Mouse (Mus musculus) MEL (cell line): Measurements from ENCODE around the gene Tsku. TPM values are rescaled to one million over a fixed set of nuclear protein-coding genes. Genes with fewer than 3 reads are reported as not detected.

Source experiments
- DNase-seq: peaks from one replicate; pipeline ENCODE4 v3.0.0; 2011; ENCODE audit warnings: low read depth, low spot score
- H3K27ac ChIP-seq: 2 replicates; pipeline ENCODE4 v1.5.1; 2012; ENCODE audit warnings: low read depth, mild to moderate bottlenecking, control low read depth, low read length, moderate library complexity; ENCODE audit not compliant: control insufficient read depth
- H3K27me3 ChIP-seq, 2 experiments: fragments of 150-350 bp in 1 of 2; sonication (generic) in 1 of 2; 2 replicates each; pipeline ENCODE4 v1.6.1; 2012; ENCODE audit warnings: low read length in 2 of 2, mild to moderate bottlenecking in 2 of 2, improper control_type of control experiment in 1 of 2, moderate library complexity in 1 of 2; ENCODE audit not compliant: insufficient read depth in 2 of 2, control insufficient read depth in 1 of 2
- H3K36me3 ChIP-seq, 2 experiments: 2 replicates each; pipeline ENCODE4 v1.6.1; 2012 to 2014; ENCODE audit warnings: low read length in 2 of 2, improper control_type of control experiment in 1 of 2, inconsistent platforms in 1 of 2, mild to moderate bottlenecking in 1 of 2; ENCODE audit not compliant: insufficient read depth in 2 of 2, control insufficient read depth in 1 of 2
- H3K4me1 ChIP-seq, 2 experiments: fragments of 150-350 bp in 1 of 2; sonication (generic) in 1 of 2; 2 replicates each; pipeline ENCODE4 v1.6.1; 2012; ENCODE audit warnings: low read length in 2 of 2, improper control_type of control experiment in 1 of 2, mild to moderate bottlenecking in 1 of 2; ENCODE audit not compliant: insufficient read depth in 2 of 2, control insufficient read depth in 1 of 2
- H3K4me3 ChIP-seq, 2 experiments: fragments of 150-350 bp in 1 of 2; sonication (generic) in 1 of 2; 2 replicates each; pipeline ENCODE4 v1.5.1; 2012; ENCODE audit warnings: low read depth in 2 of 2, low read length in 2 of 2, mild to moderate bottlenecking in 2 of 2, moderate library complexity in 2 of 2, control low read depth in 1 of 2, improper control_type of control experiment in 1 of 2; ENCODE audit not compliant: control insufficient read depth in 1 of 2, insufficient read depth in 1 of 2
- H3K79me2 ChIP-seq: 2 replicates; pipeline ENCODE4 v1.6.1; 2012; ENCODE audit warnings: mild to moderate bottlenecking, low read length, moderate library complexity; ENCODE audit not compliant: control insufficient read depth, poor library complexity, insufficient read depth
- H3K9ac ChIP-seq: 2 replicates; pipeline ENCODE4 v1.6.1; 2012; ENCODE audit warnings: low read depth, mild to moderate bottlenecking, control low read depth, low read length, moderate library complexity; ENCODE audit not compliant: control insufficient read depth, poor library complexity, severe bottlenecking
- H3K9me3 ChIP-seq: fragments of 150-350 bp; sonication (generic); replicated peaks from 2 replicates; pipeline ENCODE4 v1.6.1; 2012; ENCODE audit warnings: mild to moderate bottlenecking, low read length, improper control_type of control experiment, moderate library complexity; ENCODE audit not compliant: insufficient read depth
- BHLHE40 ChIP-seq: IDR thresholded peaks from 2 replicates; pipeline ENCODE4 v1.6.1; 2012; ENCODE audit warnings: low read depth, mild to moderate bottlenecking, inconsistent platforms, low read length, improper control_type of control experiment, borderline replicate concordance
- CHD1 ChIP-seq: IDR thresholded peaks from 2 replicates; pipeline ENCODE4 v1.6.1; 2012; ENCODE audit warnings: low read depth, mild to moderate bottlenecking, inconsistent platforms, low read length, improper control_type of control experiment
- CTCF ChIP-seq, 3 experiments: IDR thresholded peaks in 2 of 3; conservative IDR thresholded peaks in 1 of 3; 2 replicates each; pipeline ENCODE4 v1.5.1; 2011 to 2012; ENCODE audit warnings: low read length in 3 of 3, low read depth in 2 of 3, mild to moderate bottlenecking in 2 of 3, improper control_type of control experiment in 1 of 3, inconsistent platforms in 1 of 3, mixed read lengths in 1 of 3, moderate library complexity in 1 of 3; ENCODE audit not compliant: control insufficient read depth in 1 of 3, insufficient read depth in 1 of 3, poor library complexity in 1 of 3, severe bottlenecking in 1 of 3
- GATA1 ChIP-seq: IDR thresholded peaks from 2 replicates; pipeline ENCODE4 v1.6.1; 2011; ENCODE audit warnings: low read depth, low read length, improper control_type of control experiment
- HCFC1 ChIP-seq: IDR thresholded peaks from 2 replicates; pipeline ENCODE4 v1.6.1; 2012; ENCODE audit warnings: low read depth, mild to moderate bottlenecking, inconsistent platforms, low read length, improper control_type of control experiment, moderate library complexity
- MAX ChIP-seq: IDR thresholded peaks from 2 replicates; pipeline ENCODE4 v1.6.1; 2011; ENCODE audit warnings: low read length, improper control_type of control experiment
- MAZ ChIP-seq: IDR thresholded peaks from 2 replicates; pipeline ENCODE4 v1.6.1; 2012; ENCODE audit warnings: low read depth, mild to moderate bottlenecking, inconsistent platforms, low read length, improper control_type of control experiment
- MEF2A ChIP-seq: IDR thresholded peaks from 2 replicates; pipeline ENCODE4 v1.6.1; 2014; ENCODE audit warnings: low read depth, mild to moderate bottlenecking, inconsistent platforms, low read length, improper control_type of control experiment; ENCODE audit not compliant: poor library complexity, insufficient replicate concordance, severe bottlenecking; ENCODE audit errors: extremely low read depth
- MYB ChIP-seq: IDR thresholded peaks from 2 replicates; pipeline ENCODE4 v1.6.1; 2011; ENCODE audit warnings: mild to moderate bottlenecking, low read depth, low read length, improper control_type of control experiment
- MYC ChIP-seq: IDR thresholded peaks from 2 replicates; pipeline ENCODE4 v1.6.1; 2011; ENCODE audit warnings: low read depth, mild to moderate bottlenecking, low read length, improper control_type of control experiment, moderate library complexity
- NELFE ChIP-seq: IDR thresholded peaks from 2 replicates; pipeline ENCODE4 v1.6.1; 2011; ENCODE audit warnings: low read depth, low read length, improper control_type of control experiment
- NRF1 ChIP-seq: IDR thresholded peaks from 2 replicates; pipeline ENCODE4 v1.6.1; 2014; ENCODE audit warnings: low read depth, mild to moderate bottlenecking, inconsistent platforms, low read length, improper control_type of control experiment, moderate library complexity; ENCODE audit not compliant: poor library complexity, insufficient read depth, severe bottlenecking
- POLR2A ChIP-seq, 2 experiments: IDR thresholded peaks; 2 replicates each; pipeline ENCODE4 v1.6.1; 2011 to 2012; ENCODE audit warnings: low read length in 2 of 2, mild to moderate bottlenecking in 2 of 2, control low read depth in 1 of 2, improper control_type of control experiment in 1 of 2, low read depth in 1 of 2, moderate library complexity in 1 of 2; ENCODE audit not compliant: control insufficient read depth in 1 of 2, insufficient read depth in 1 of 2, poor library complexity in 1 of 2
- POLR2AphosphoS2 ChIP-seq: IDR thresholded peaks from 2 replicates; pipeline ENCODE4 v1.6.1; 2011; ENCODE audit warnings: low read length, improper control_type of control experiment
- RAD21 ChIP-seq: IDR thresholded peaks from 2 replicates; pipeline ENCODE4 v1.6.1; 2011; ENCODE audit warnings: mild to moderate bottlenecking, low read depth, low read length, improper control_type of control experiment
- SMC3 ChIP-seq: IDR thresholded peaks from 2 replicates; pipeline ENCODE4 v1.6.1; 2011; ENCODE audit warnings: low read depth, low read length, improper control_type of control experiment
- TBP ChIP-seq: IDR thresholded peaks from 2 replicates; pipeline ENCODE4 v1.8.0; 2011; ENCODE audit warnings: low read depth, low read length, improper control_type of control experiment
- TCF12 ChIP-seq: IDR thresholded peaks from 2 replicates; pipeline ENCODE4 v1.6.1; 2014; ENCODE audit warnings: low read depth, mild to moderate bottlenecking, inconsistent platforms, low read length, improper control_type of control experiment, moderate library complexity
- USF2 ChIP-seq, 2 experiments: IDR thresholded peaks; 2 replicates each; pipeline ENCODE4 v1.6.1; 2011 to 2012; ENCODE audit warnings: improper control_type of control experiment in 2 of 2, low read length in 2 of 2, borderline replicate concordance in 1 of 2, inconsistent platforms in 1 of 2, low read depth in 1 of 2, mild to moderate bottlenecking in 1 of 2; ENCODE audit not compliant: insufficient read depth in 1 of 2
- ZKSCAN1 ChIP-seq: IDR thresholded peaks from 2 replicates; pipeline ENCODE4 v1.6.1; 2012; ENCODE audit warnings: low read depth, mild to moderate bottlenecking, inconsistent platforms, low read length, improper control_type of control experiment, moderate library complexity
- ZMIZ1 ChIP-seq: IDR thresholded peaks from 2 replicates; pipeline ENCODE4 v1.6.1; 2012; ENCODE audit warnings: low read depth, mild to moderate bottlenecking, inconsistent platforms, low read length, improper control_type of control experiment, moderate library complexity
- ZNF384 ChIP-seq: IDR thresholded peaks from 2 replicates; pipeline ENCODE4 v1.6.1; 2012; ENCODE audit warnings: low read depth, mild to moderate bottlenecking, inconsistent platforms, low read length, improper control_type of control experiment
- polyA plus RNA-seq, 2 experiments: library from polyadenylated mRNA; stranded (reverse) in 1 of 2; unstranded in 1 of 2; fragments of >175 nt in 1 of 2; fragments of >200 nt in 1 of 2; gene quantifications; 2 replicates each; pipeline versions ENCODE4 v1.2.1 to v1.2.4; 2012; ENCODE audit warnings: low replicate concordance in 2 of 2, low read depth in 1 of 2; ENCODE audit not compliant: insufficient read length in 2 of 2, insufficient read depth in 1 of 2, missing spikeins in 1 of 2
- total RNA-seq: library from RNA; depleted of rRNA; stranded (reverse); fragments of 300-350 nt; gene quantifications from 2 replicates; pipeline ENCODE4 v1.2.3, GENCODE M21; 2012

Tsku gene
- total and polyA plus RNA-seq, 3 experiments: 0.12 to 0.99 TPM; not detected in 1

DNA sequence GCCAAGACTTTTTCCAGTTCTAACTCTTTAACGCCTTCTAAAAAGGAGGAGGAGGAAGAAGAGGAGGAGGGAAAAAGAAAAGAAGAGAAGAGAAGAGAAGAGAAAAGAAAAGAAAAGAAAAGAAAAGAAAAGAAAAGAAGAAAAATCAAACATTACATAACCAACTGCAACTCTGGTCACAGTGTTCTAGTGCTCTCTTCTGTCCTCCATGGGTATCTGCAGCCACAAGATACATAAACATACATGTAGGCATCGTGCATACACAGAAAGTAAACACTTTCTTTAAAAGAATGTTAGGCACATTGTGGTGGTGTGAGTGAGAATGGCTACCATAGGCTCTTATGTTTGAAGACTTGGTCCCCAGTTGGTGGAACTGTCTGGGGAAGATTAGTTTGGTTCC lies 46.0 kb downstream of the Tsku start:
- H3K9me3 ChIP-seq: no peaks in the 10 kb centered on the region
- H3K27me3 ChIP-seq: no peaks in the 10 kb centered on the region
- H3K36me3 ChIP-seq: no peaks in the 10 kb centered on the region
- no peak overlapping the region for H3K9ac ChIP-seq
- no peak overlapping the region for H3K27ac ChIP-seq
- H3K4me3 ChIP-seq: no peak overlapping the region
- no peaks in the 10 kb centered on the region for H3K79me2 ChIP-seq
- peaks cover 4 to 9% of the 10 kb centered on the region in 2 experiments; a peak in 3 of 4 replicates for H3K4me1 ChIP-seq
- peak; percentile 12 for TF ChIP-seq RAD21
- TF ChIP-seq CTCF (IDR thresholded peaks at IDR 0.05 in 2 of 3, conservative IDR thresholded peaks at IDR 0.05 in 1 of 3; ENCODE audit: control insufficient read depth in 1 of 3, insufficient read depth in 1 of 3, low read depth in 2 of 3, low read length in 3 of 3, poor library complexity in 1 of 3, severe bottlenecking in 1 of 3): peak in 1 of 3 experiments; percentile 22; a peak in 2 of 6 replicates
- no peak for TF ChIP-seq MEF2A
- no peak for DNase-seq

DNA sequence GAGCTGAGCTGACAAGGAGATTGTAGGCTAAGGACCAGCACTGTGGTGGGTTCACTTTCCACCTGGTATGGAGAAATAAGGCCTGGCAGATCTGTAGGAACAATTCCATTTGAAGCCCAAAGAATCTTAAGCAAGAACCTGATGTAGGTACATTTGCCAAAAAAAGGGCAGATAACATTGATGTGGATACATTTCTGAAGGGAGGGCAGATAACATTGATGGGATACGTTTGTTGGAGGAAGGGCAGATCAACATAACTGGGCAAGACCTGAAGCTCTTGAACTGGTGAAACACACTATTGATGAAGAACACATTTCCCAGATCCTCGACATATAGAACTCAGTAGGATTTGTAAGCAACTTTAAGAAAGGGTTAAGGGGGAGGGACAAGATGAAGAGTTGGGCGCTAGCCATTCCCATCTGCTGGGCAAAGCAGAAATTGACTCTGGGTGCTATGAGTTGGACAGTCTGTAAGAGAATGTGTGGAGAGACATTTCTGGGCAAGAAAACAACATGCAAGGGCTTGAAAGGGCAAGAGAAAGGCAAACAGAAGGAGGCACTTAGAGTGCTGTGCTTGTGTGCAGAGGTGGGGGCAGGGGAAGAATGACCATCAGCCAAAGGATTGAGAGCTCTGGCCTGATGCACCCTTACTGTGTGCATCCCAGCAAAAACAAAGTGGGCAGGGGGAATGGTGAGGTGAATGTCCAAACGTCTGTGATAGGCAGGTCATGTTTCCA lies 48.8 kb downstream of the Tsku start:
- H3K79me2 ChIP-seq: peaks cover 15% of the 10 kb centered on the region
- H3K27me3 ChIP-seq: no peaks in the 10 kb centered on the region
- no peak overlapping the region for H3K27ac ChIP-seq
- no peak overlapping the region for H3K9ac ChIP-seq
- H3K36me3 ChIP-seq: peaks cover 0 to 2% of the 10 kb centered on the region in 2 experiments; a peak in 1 of 4 replicates
- no peaks in the 10 kb centered on the region for H3K9me3 ChIP-seq
- no peak for DNase-seq
- H3K4me3 ChIP-seq: no peak overlapping the region
- TF ChIP-seq TCF12 (no peak), GATA1 (0 out of 2 replicates have a peak, but pooled peaks have one; percentile 25), ZNF384 (peak; percentile 93), MAZ (no peak)
- peaks cover 4 to 6% of the 10 kb centered on the region in 2 experiments; a peak in 3 of 4 replicates for H3K4me1 ChIP-seq

DNA sequence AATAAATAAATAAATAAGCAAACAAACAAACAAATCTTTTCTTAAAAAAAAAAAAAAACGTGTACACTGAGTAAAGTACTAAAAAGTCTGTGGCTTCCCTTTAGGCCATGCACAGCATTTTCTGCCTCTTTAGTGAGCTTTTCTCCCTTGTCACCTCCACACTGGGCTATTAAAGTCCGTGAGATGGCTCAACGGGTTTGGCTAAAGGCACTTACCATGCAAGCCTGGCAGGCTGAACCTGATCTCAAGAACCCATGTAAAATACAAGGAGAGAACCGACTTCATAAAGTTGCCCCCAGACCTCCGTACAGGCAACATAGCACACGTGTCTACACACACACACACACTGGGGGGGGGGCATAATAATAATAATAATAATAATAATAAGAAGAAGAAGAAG lies 50.9 kb downstream of the Tsku start:
- Histone ChIP-seq H3K4me1 (peaks cover 6 to 12% of the 10 kb centered on the region in 2 experiments; a peak in 3 of 4 replicates), H3K27me3 (no peaks in the 10 kb centered on the region), H3K27ac (no peak overlapping the region), H3K79me2 (peaks cover 23% of the 10 kb centered on the region), H3K9me3 (no peaks in the 10 kb centered on the region), H3K9ac (no peak overlapping the region), H3K4me3 (no peak overlapping the region), H3K36me3 (peaks cover 0 to 16% of the 10 kb centered on the region in 2 experiments; a peak in 2 of 4 replicates)
- DNase-seq: no peak
- TF ChIP-seq NELFE (no peak), TBP (no peak), ZKSCAN1 (no peak), POLR2AphosphoS2 (no peak), NRF1 (no peak), MYC (no peak), CHD1 (no peak), ZMIZ1 (no peak), BHLHE40 (no peak), USF2 (IDR thresholded peaks at IDR 0.05; ENCODE audit: borderline replicate concordance in 1 of 2, insufficient read depth in 1 of 2, low read depth in 1 of 2, low read length in 2 of 2) (no peak), MAX (no peak), HCFC1 (no peak), SMC3 (no peak), MEF2A (no peak), POLR2A (IDR thresholded peaks at IDR 0.05; ENCODE audit: control insufficient read depth in 1 of 2, insufficient read depth in 1 of 2, low read depth in 1 of 2, low read length in 2 of 2, poor library complexity in 1 of 2) (no peak), MYB (no peak)
